Mouse (Mus musculus) retina, adult 2 months (tissue): Measurements from ENCODE around the gene Scaf11.

ENCODE experiments used
- DNase-seq: peaks from one replicate; pipeline ENCODE4 v3.0.0-alpha.2; 2012; ENCODE audit warnings: low read depth, low spot score

Scaf11 gene

DNA sequence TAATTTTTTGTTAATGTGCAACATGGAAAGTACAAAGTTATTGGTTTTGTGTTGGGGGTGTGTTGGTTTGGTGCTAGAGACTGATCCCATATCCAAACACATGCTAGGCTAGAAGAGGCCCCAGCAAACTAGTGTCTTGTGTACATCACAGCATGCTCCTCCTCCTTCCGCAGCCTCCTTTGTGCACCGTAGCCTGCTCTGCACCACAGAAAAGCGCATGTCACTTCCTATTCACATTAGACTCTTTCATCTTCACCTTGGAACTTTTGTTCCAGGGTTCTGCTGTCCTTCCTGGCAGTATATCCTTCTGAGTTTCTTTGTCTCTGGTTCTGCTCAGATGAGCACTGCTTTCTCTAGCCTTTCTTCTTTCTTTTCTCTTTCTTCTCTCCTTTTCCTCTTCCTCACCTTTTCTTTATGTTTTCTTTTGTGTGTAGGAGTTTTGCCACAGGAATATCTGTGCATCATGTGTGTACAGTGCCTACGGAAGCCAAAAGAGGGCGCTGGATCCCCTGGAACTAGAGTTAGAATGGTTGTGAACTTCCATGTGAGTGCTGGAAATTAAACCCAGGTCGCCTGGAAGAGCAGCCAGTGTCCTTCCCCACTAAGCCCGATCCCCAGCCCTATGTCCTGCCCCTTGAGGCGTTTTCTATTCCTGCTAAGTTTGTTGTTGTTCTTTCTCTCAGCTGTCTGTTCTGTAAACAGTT is 63.9 kb downstream of the Scaf11 start:
- no peak for DNase-seq

DNA sequence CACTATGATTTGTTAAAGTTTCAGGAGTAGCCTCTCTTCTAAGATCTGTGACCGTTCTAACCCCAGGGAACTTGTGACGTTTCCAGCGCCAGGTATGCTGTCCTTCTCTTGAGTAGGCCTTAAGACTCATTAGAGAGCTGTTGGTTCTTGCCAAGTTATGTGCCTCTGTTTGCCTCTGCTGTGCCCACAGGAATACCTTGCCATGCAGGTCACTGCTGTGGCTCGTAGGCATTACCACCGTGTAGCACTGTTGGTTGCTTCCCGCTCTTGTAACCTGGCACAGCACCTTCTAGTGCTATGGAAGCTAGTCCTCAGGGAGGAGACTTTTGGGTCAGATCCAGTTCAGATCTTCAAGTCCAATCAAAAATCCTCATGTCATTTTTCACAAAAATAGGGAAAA is 65.6 kb downstream of the Scaf11 start:
- DNase-seq, result no peak

DNA sequence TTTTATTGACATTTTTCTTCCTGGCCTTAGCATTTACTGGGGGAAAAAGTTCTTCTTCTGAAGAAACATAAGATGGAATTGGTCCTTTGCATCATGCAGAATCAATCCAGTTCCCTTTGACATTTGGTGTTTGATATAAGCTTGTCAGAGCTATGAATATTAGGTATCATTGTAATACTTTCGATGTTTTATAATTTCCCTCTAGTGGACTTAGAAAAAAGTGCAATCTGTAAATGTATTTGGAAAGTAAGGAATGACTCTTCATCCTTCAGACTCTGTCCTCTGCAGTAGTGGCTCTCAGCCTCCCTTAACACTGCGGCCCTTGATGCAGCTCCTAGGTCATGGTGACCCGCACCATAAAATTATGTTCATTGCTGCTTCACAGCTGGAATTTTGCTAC is 67.8 kb downstream of the Scaf11 start:
- DNase-seq, result no peak

DNA sequence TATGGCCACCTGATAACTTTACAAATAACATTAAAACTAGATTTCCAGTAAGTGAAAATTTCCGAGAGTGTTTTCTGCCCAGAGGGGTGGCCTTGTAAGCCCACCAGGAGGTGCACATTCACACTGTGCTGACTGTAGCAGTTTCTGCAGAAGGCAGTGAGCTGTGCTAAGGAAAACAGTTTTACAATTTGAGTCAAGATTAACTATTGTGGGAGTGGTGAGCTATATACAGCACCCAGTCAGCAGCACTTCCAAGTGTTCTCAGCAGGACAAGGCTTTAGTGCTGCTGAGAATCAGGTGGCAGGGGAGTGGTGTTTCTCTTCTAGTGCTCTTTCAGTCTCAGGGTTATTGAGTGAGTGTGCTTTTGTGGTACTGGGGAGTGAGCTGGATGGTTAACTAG is 72.1 kb downstream of the Scaf11 start:
- DNase-seq, result no peak

DNA sequence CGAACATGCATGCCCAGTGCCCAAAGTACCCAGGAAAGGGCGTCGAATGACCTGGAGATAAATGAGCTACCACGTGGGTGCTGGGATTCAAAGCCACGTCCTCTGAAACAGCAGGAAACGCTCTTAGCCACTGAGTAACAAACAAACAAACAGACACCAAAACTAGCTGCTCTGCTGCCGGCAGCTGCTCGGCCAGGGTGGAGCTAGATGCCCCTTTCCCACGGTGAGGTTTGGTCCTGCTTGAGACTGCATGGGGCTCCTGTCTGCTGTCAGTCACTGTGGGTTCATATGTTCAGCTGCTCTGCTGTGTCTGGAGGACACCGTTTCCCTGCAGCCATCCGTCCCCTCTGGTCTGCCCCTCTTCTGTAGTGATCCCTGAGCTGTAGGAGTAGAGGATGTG is 78.4 kb downstream of the Scaf11 start:
- no peak for DNase-seq

DNA sequence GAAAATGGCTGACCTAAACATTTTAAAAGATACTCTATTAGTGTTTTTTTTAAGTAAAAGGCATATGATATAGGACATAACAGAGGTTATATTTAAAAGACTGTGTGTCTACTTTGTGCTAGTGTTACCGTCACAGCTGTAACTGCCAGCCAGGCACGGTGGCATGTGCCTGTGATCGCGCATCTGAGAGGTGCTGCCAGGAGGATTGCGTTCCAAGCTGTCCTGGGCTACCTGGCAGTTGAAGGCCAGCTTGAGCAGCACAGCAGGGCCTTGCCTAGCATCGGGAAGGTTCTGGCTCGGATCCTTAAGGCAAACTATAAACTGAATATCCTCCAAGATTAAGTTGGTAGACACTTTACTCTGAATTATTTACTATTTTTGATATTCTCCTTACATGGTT is 82.9 kb downstream of the Scaf11 start:
- DNase-seq, result no peak

DNA sequence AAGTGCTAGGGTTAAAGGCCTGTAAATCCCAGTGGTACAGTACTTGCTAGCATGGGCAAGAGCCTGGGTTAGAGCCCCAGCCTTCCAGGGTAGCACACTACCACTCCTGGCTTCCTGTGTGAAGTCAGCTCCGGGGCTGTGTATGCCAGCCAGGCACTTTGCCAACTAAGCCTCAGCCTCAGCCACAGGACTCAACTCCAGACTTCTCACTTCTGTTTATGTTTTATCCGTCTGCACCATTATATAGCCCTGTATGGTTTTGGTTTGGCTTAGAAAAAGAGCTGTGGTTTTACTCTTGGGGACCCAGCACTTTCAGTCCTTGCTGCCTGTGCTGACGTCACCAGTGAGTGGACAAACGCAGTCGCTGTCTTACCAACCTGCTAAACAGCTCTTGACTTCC is 83.4 kb downstream of the Scaf11 start:
- no peak for DNase-seq

DNA sequence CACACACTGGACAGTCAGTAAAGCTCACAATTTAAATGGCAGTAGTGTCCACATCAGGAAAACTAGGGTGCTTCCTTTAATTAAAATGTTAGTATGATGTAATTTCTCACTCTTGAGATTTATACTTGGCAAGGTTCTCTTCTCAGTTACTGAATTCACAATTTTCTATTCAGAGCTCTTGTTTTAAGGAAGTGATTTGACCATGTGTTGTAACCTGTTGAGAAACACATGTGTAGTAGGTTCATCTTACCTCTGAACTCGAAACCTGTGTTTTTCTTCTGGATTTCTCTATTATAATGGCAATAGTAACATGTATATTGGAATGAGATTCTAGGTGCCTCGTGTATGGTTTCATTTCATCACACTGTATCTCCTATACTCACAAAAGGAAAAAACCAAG is 84.4 kb downstream of the Scaf11 start:
- no peak for DNase-seq

DNA sequence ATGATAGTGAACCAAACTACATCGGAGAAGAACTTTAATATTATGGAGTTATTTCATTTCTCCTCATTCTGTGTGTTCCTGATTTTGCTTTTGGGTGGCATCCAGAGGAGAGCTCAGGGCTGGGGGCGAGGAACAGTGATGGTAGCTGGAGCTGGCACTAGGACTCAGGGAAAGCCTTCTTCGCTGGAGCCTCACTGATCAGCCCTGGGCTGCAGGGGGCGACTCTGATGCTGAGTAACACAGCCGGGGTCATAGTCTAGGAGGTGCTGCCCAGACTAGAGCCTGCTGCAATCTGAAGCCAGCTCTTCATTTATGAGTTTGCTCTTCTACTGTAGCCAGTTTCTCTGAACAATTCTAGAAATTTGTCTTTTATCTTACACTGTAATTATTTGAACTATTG is 87.5 kb downstream of the Scaf11 start:
- DNase-seq, result no peak

DNA sequence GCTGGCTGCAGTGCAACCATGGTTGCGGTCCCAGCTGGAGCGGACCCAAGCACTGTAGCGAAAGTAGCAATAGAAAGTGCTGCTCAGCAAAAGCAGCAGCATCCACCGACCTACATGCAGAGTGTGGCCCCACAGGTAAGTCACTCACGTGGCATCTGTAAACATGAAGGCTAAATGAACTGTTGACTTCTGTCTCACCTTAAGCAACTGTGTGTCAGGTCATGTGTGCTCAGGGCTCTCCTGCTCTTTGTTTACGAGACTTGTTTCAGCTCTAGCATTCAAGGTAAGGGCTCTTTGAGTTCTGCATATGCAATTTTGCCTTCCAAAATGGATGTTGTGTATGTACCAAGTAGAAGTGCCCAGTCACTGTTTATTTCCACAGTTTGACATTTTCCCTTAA is 88.0 kb downstream of the Scaf11 start:
- DNase-seq, result no peak

DNA sequence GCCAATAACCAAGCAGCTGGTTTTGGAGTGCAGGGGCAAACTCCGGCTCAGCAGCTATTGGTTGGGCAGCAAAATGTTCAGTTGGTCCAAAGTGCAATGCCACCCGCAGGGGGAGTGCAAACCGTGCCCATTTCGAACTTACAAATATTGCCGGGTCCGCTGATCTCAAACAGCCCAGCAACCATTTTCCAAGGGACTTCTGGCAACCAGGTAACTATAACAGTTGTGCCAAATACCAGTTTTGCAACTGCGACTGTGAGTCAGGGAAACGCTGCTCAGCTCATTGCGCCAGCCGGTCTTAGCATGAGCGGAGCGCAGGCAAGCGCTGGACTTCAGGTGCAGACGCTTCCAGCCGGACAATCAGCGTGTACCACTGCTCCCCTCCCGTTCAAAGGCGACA is 89.3 kb downstream of the Scaf11 start:
- DNase-seq, result no peak

DNA sequence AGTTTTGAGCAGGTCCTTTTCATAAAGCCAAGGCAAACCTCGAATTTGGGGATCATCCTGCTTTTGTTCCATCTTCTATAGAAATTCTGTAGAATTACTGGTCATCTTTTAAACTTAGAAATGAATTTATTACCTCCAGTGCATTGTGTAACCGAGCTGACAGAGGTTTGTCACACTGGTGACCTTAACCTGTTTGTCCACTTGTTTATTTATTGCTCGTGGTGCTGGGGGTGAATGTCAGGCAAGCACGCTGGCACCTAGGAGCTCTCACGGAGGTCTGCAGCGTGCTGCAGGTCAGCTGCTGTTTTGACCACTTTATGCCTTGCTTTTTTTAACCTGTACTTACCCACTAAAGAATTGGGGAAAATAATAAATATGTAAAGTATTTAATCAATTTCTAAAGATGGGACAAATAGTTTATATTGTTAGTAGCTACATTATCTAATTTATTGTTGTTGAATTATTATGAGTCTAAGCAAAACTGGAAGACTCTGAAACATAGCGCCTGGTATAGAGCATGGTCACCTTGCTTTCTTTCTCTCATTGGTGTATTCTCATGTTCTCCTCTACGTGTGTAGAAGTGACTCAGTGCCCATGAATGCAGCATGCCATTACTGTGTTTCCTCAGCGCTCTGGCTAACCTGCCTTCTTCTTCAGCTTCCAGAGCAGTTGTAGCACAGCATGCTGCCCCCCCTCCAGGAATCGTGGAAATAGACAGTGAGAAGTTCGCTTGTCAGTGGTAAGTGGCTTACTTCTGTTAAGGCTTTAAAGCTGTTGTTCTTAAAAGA is 94.3 kb downstream of the Scaf11 start:
- DNase-seq, result no peak

DNA sequence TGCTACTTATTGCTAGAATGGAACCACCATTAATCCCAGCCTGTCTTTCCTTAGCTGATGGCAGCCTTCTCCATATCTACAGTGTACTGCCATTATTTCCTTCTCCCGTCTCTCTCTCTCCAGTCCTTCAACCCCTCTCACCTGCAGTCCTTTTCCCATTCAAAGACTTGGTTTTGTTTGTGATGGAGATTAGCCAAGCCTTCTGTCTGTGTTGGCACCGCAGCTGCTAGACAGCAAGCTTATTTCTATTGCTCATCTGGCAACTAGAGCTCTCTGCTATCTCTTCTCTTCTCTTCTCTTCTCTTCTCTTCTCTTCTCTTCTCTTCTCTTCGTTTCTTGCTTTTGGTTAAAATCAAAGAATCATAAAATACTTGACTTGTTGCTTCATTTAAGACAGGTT is 95.3 kb downstream of the Scaf11 start:
- no peak for DNase-seq
